ENCODE assay signal across 12 mouse cellular contexts in genomic region chr14:46800684-46801345, GRCm38 (mm10). TPM values are rescaled to one million over a fixed set of nuclear protein-coding genes. Genes with fewer than 3 reads are reported as not detected.
DNase-seq lines count a peak whose midpoint lies in the region; ATAC-seq and TF ChIP-seq lines count a peak whose summit lies in the region.
"Had no signal": no experiment of that assay in that cellular context is flagged by ENCODE, and none has a peak within 500 bp of the region (broad histone marks: within the 10 kb centered on the region; RNA-seq: fewer than 3 reads in every experiment).

No protein-coding gene starts in this region.

- 70% methylated on average over 3 of the region's 3 CpGs for WGBS in kidney, embryonic 14.5 days
- 58% methylated on average over 3 of the region's 3 CpGs for WGBS in stomach, postnatal 0 days

- no peak for TF ChIP-seq CTCF in embryonic fibroblast, embryonic 13.5 days (IDR thresholded peaks at IDR 0.05; ENCODE audit: borderline replicate concordance, insufficient read depth, low read length)
- no peak for TF ChIP-seq CTCF in stomach, postnatal 0 days (IDR thresholded peaks at IDR 0.05; ENCODE audit: low read depth)

- no peak for ATAC-seq in kidney, embryonic 14.5 days (ENCODE audit: low FRiP score, low TSS enrichment)
- ATAC-seq in stomach, postnatal 0 days (ENCODE audit: low FRiP score, low TSS enrichment): no peak
- ATAC-seq: forebrain, embryonic 13.5 days had no signal

- no peak overlapping the region for H3K4me2 ChIP-seq in kidney, embryonic 14.5 days (replicated peaks; ENCODE audit: low read depth, low read length)
- H3K4me2 ChIP-seq in stomach, postnatal 0 days (replicated peaks; ENCODE audit: low read depth): no peak overlapping the region
- H3K4me2 ChIP-seq: forebrain, embryonic 13.5 days had no signal

- no peak overlapping the region for H3K4me3 ChIP-seq in kidney, embryonic 14.5 days (ENCODE audit: low read length)
- no peak overlapping the region for H3K4me3 ChIP-seq in embryonic fibroblast, embryonic 13.5 days (ENCODE audit: insufficient read depth, low read length)
- no peak overlapping the region for H3K4me3 ChIP-seq in stomach, postnatal 0 days (ENCODE audit: low read depth, low read length)
- H3K4me3 ChIP-seq: forebrain, embryonic 13.5 days had no signal

- no peak overlapping the region for H3K27ac ChIP-seq in kidney, embryonic 14.5 days (ENCODE audit: low read depth, low read length)
- H3K27ac ChIP-seq in embryonic fibroblast, embryonic 13.5 days (ENCODE audit: insufficient read depth, low read length): peak overlapping the region; percentile 43; the same call in 1 of the 2 replicates
- no peak overlapping the region for H3K27ac ChIP-seq in stomach, postnatal 0 days (replicated peaks)
- H3K27ac ChIP-seq: forebrain, embryonic 13.5 days had no signal

- no peaks in the 10 kb centered on the region for H3K9me3 ChIP-seq in kidney, embryonic 14.5 days (ENCODE audit: control insufficient read depth, low read length)
- H3K9me3 ChIP-seq in stomach, postnatal 0 days (ENCODE audit: control insufficient read depth, low read length): no peaks in the 10 kb centered on the region
- H3K9me3 ChIP-seq: forebrain, embryonic 13.5 days had no signal

- no peak for TF ChIP-seq POLR2A in embryonic fibroblast, embryonic 13.5 days (IDR thresholded peaks at IDR 0.05; ENCODE audit: low read depth, low read length)

- no peaks in the 10 kb centered on the region for H3K36me3 ChIP-seq in kidney, embryonic 14.5 days (ENCODE audit: control insufficient read depth, insufficient read depth, low read length)
- no peaks in the 10 kb centered on the region for H3K36me3 ChIP-seq in stomach, postnatal 0 days (ENCODE audit: control insufficient read depth, insufficient read depth, low read length)

- TF ChIP-seq EP300 in stomach, postnatal 0 days (optimal IDR thresholded peaks at IDR 0.05): no peak

- no peak overlapping the region for H3K9ac ChIP-seq in kidney, embryonic 14.5 days (ENCODE audit: low read depth, low read length)
- H3K9ac ChIP-seq in stomach, postnatal 0 days (ENCODE audit: low read length): no peak overlapping the region
- H3K9ac ChIP-seq: forebrain, embryonic 13.5 days had no signal

- H3K27me3 ChIP-seq in kidney, embryonic 14.5 days (ENCODE audit: control insufficient read depth, insufficient read depth, low read length): no peaks in the 10 kb centered on the region
- H3K27me3 ChIP-seq in stomach, postnatal 0 days (ENCODE audit: control insufficient read depth, insufficient read depth, low read length): no peaks in the 10 kb centered on the region
- H3K27me3 ChIP-seq: forebrain, embryonic 13.5 days had no signal

- DNase-seq in kidney, postnatal 14 days: peak; percentile 16
- peak; percentile 30 for DNase-seq in testis, postnatal 10 days (ENCODE audit: low spot score)
- no peak for DNase-seq in testis, postnatal 14 days (ENCODE audit: low spot score)
- no peak for DNase-seq in stomach, postnatal 0 days (ENCODE audit: low spot score)
- DNase-seq in right cerebral cortex, adult 18-20 months: no peak
- DNase-seq: adrenal gland, postnatal 10 days; cerebellum, adult 9-10 months; kidney, postnatal 10 days; midbrain, embryonic 14.5 days had no signal

- H3K4me1 ChIP-seq in kidney, embryonic 14.5 days (ENCODE audit: control insufficient read depth, insufficient read depth, low read length): no peaks in the 10 kb centered on the region
- peaks cover 13% of the 10 kb centered on the region for H3K4me1 ChIP-seq in embryonic fibroblast, embryonic 13.5 days (ENCODE audit: control insufficient read depth, insufficient read depth, low read length)
- no peaks in the 10 kb centered on the region for H3K4me1 ChIP-seq in stomach, postnatal 0 days (replicated peaks; ENCODE audit: control insufficient read depth, insufficient read depth)
- H3K4me1 ChIP-seq: forebrain, embryonic 13.5 days had no signal

RNA-seq across cellular contexts. Expression of gene Cnih1, which starts 12.6 kb away (rescaled TPM):
- 206 and 209 TPM in 2 replicates for polyA plus RNA-seq in kidney, embryonic 14.5 days (2014; fragmentation: Nextera tagmentation; extraction: Ambion mirVana)
- 259 and 293 TPM in 2 replicates for polyA plus RNA-seq in embryonic fibroblast, embryonic 13.5 days (2011; ENCODE audit: insufficient read length, low read depth, missing spikeins)
- polyA plus RNA-seq in stomach, postnatal 0 days (2015; fragmentation: Nextera tagmentation; extraction: Ambion mirVana): 135 and 141 TPM in 2 replicates

RNA-seq across cellular contexts. Expression of gene Gmfb, which starts 21.2 kb away (rescaled TPM):
- 53.8 and 89.9 TPM in 2 replicates for polyA plus RNA-seq in kidney, embryonic 14.5 days (2014; fragmentation: Nextera tagmentation; extraction: Ambion mirVana)
- 83.0 and 87.9 TPM in 2 replicates for polyA plus RNA-seq in embryonic fibroblast, embryonic 13.5 days (2011; ENCODE audit: insufficient read length, low read depth, missing spikeins)
- polyA plus RNA-seq in stomach, postnatal 0 days (2015; fragmentation: Nextera tagmentation; extraction: Ambion mirVana): 38.4 and 40.4 TPM in 2 replicates

RNA-seq across cellular contexts. Expression of gene Cgrrf1, which starts 31.1 kb away (rescaled TPM):
- polyA plus RNA-seq in kidney, embryonic 14.5 days (2014; fragmentation: Nextera tagmentation; extraction: Ambion mirVana): 30.6 and 38.6 TPM in 2 replicates
- polyA plus RNA-seq in embryonic fibroblast, embryonic 13.5 days (2011; ENCODE audit: insufficient read length, low read depth, missing spikeins): 29.6 and 34.5 TPM in 2 replicates
- polyA plus RNA-seq in stomach, postnatal 0 days (2015; fragmentation: Nextera tagmentation; extraction: Ambion mirVana): 28.6 and 28.7 TPM in 2 replicates

RNA-seq across cellular contexts. Expression of gene Cdkn3, which starts 40.5 kb away (rescaled TPM):
- polyA plus RNA-seq in kidney, embryonic 14.5 days (2014; fragmentation: Nextera tagmentation; extraction: Ambion mirVana): 48.1 and 63.2 TPM in 2 replicates
- polyA plus RNA-seq in embryonic fibroblast, embryonic 13.5 days (2011; ENCODE audit: insufficient read length, low read depth, missing spikeins): 16.5 and 27.5 TPM in 2 replicates
- polyA plus RNA-seq in stomach, postnatal 0 days (2015; fragmentation: Nextera tagmentation; extraction: Ambion mirVana): 25.0 and 30.3 TPM in 2 replicates

Comparison
In these comparisons a context has a peak if more than half of its experiments do, and no peak if none do; other contexts are left out.
1. DNase-seq: peak in kidney, postnatal 14 days (single experiment) and testis, postnatal 10 days (single experiment); none in testis, postnatal 14 days (single experiment), stomach, postnatal 0 days (single experiment) and right cerebral cortex, adult 18-20 months (single experiment).